Mouse (Mus musculus): Measurements from ENCODE around the gene Allc.

Allc gene

GRCm38 (mm10) chr12:28578147-28578546 lies 4.2 kb downstream of the Allc start:
- DNase-seq = no peak

- DNase-seq = no peak
These were observed 6.8 kb downstream of the Allc start for GRCm38 (mm10) chr12:28575366-28576070.

- no peak for DNase-seq
These were observed 10.1 kb downstream of the Allc start for GRCm38 (mm10) chr12:28572241-28572640.

DNA sequence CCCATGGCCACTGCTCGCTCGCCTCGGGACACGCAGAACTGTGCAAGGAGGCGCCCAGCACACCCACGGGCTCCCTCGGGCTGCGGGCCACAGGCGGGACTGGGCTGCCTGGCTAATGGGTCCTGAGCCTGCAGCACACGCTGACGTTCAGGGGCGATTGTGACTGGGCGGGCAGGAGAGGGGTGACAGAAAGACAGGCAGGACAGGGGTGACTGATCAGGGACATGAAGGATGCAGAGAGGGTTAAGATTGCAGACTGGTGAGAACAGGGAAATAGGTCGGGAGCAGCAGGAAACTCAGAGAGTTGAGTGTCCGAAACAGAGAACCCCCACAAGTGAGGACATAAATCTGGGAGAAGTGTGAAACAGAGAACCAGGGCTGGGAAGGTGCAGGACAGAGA lies 30.0 kb downstream of the Allc start, which contains the start of gene Dcdc2c:
TSS of gene Dcdc2c (minus strand) at position 101 of the 400 bp plus-strand sequence.
- DNase-seq = no peak

DNA sequence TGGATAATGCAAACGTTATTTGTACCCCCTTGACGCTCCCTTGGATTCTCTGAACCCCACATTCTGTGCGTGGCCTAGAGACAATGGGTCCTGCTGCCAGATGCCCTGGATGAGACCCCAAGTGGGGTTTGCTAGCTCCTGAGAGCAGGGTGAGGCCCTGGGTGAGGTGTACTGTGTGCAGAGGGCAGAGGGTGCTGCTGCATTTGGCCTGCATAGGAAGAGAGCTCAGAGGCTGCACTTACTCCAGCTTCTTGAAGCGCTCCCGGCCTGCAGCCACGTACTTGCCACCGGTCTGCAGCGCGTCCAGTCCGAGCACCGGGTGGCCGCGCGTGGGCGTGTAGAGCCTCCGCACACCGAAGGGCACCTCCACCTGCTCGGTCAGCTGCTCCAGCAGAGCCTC lies 30.5 kb downstream of the Allc start:
- DNase-seq = no peak

DNA sequence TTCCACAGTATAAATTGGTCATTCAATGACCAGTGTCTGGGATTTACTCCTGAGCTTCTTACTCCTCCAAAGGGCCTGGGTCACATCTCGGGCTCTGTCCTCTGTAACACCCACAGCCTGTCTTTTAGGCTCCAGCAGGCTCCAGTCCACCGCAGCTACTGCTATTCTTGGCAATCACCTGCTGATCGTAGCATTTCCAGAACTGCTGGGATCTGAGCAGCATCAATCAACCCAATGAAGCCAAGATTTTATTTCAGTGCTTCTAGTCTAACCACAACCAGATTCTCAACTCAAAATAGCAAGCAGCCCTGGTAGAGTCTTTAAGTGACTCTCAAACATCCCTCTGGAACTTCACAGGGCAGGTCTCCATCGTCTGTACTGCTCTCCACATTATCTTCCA lies 33.4 kb downstream of the Allc start:
- DNase-seq = no peak

- DNase-seq = no peak
These were observed 68.0 kb downstream of the Allc start for GRCm38 (mm10) chr12:28514264-28514775.

GRCm38 (mm10) chr12:28509699-28510280 lies 72.5 kb downstream of the Allc start:
- DNase-seq = no peak
